10 mouse cellular contexts compared by ENCODE assay signal in the genomic region with DNA sequence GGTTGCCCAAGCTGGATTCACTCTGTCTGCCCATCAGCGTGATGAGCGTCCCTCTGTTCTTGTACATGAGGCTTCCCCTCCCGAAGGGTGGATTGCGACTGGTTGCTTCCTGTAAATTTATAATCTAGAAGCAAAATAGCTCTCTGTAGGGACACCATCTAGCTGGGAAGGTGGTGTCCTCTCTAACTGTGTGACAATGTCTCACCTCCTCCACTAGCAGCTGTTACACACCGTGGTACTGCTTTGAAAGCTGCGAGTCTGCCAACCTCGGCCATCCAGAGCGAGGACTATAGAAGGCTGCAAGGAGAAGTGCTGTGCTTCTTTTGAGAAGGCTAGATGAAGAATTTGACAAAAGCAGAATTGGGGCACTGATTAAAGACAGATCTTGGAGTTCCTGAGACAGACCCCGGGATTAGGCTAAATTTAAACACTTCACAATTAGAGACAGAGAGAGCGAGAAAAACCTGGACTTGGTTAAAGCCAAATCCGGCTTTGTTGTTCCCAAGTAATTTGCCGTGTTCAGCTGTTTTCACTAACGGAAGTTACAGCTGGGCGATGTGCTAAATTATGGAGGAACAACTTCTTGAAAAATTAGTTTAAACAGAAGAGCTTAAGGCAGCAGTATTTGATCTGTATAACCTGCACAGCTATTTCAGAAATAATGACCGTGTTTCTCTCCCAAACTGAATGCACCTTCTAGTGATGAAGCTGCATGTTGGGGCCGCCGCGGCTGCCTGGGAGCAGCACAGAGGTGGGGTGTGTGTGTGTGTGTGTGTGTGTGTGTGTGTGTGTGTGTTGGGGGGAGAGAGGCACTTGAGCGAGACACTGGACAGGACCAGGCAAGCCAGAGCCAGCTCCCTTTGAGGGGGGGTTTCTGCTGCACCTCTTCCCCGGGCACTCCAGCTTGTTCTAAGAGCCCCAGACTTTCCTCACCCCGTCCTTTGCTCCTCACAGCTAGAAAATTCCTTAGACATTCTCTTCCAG. TPM values are rescaled to one million over a fixed set of nuclear protein-coding genes. Genes with fewer than 3 reads are reported as not detected.
DNase-seq lines count a peak whose midpoint lies in the region.
"Had no signal": no experiment of that assay in that cellular context is flagged by ENCODE, and none has a peak within 500 bp of the region (broad histone marks: within the 10 kb centered on the region; RNA-seq: fewer than 3 reads in every experiment).

No protein-coding gene starts in this region.

- no peaks in the 10 kb centered on the region for H3K9me3 ChIP-seq in embryonic facial prominence, embryonic 10.5 days
- H3K9me3 ChIP-seq: neural tube, embryonic 13.5 days had no signal

- H3K4me3 ChIP-seq in embryonic facial prominence, embryonic 10.5 days: no peak overlapping the region
- H3K4me3 ChIP-seq: neural tube, embryonic 13.5 days had no signal

- peak; percentile 46 for DNase-seq in kidney, adult 9 months
- DNase-seq in kidney, adult 8-10 months: no peak
- DNase-seq in cerebellum, postnatal 10 days: peak; percentile 50 to 51
- DNase-seq in embryonic facial prominence, embryonic 10.5 days (ENCODE audit: low spot score): peak; percentile 22
- DNase-seq in left cerebral cortex, postnatal 36 days (ENCODE audit: low spot score in 2 of 2): peak; percentile 76 to 81
- DNase-seq in spleen, postnatal 14 days (ENCODE audit: low spot score in 2 of 2): no peak
- no peak for DNase-seq in thymus, postnatal 4 days
- DNase-seq: kidney, postnatal 4 days; lung, postnatal 4 days had no signal

- peak overlapping the region; percentile 66 for H3K27ac ChIP-seq in embryonic facial prominence, embryonic 10.5 days (replicated peaks)
- H3K27ac ChIP-seq: neural tube, embryonic 13.5 days had no signal

- H3K27me3 ChIP-seq in embryonic facial prominence, embryonic 10.5 days (replicated peaks; ENCODE audit: low read depth, poor library complexity, severe bottlenecking): no peaks in the 10 kb centered on the region
- H3K27me3 ChIP-seq: neural tube, embryonic 13.5 days had no signal

- intact Hi-C loops in left cerebral cortex, postnatal 36 days (cut with DNase I): no loop called here

- H3K4me1 ChIP-seq in embryonic facial prominence, embryonic 10.5 days: peaks cover 17% of the 10 kb centered on the region

- 68% methylated on average over 21 of the region's 21 CpGs for WGBS in embryonic facial prominence, embryonic 10.5 days

- no peaks in the 10 kb centered on the region for H3K36me3 ChIP-seq in embryonic facial prominence, embryonic 10.5 days (replicated peaks)
- H3K36me3 ChIP-seq: neural tube, embryonic 13.5 days had no signal

RNA-seq across cellular contexts. Expression of a gene that starts 50.8 kb away (rescaled TPM):
- 87.5 and 96.2 TPM in 2 replicates for polyA plus RNA-seq in embryonic facial prominence, embryonic 10.5 days (2016; fragmentation: Nextera tagmentation; extraction: Ambion mirVana)
- 10 to 100 TPM; 47.2 to 47.7 TPM for total RNA-seq in left cerebral cortex, postnatal 36 days (2021)

RNA-seq across cellular contexts. Expression of a gene that starts 51.3 kb away (rescaled TPM):
- polyA plus RNA-seq in embryonic facial prominence, embryonic 10.5 days (2016; fragmentation: Nextera tagmentation; extraction: Ambion mirVana): 18.0 and 19.4 TPM in 2 replicates
- 10 to 100 TPM; 34.5 to 42.3 TPM for total RNA-seq in left cerebral cortex, postnatal 36 days (2021)

Comparison
In these comparisons a context has a peak if more than half of its experiments do, and no peak if none do; other contexts are left out.
1. DNase-seq: peak in kidney, adult 9 months (single experiment), cerebellum, postnatal 10 days (2 of 2), embryonic facial prominence, embryonic 10.5 days (single experiment) and left cerebral cortex, postnatal 36 days (2 of 2); none in kidney, adult 8-10 months (0 of 2), spleen, postnatal 14 days (0 of 2) and thymus, postnatal 4 days (single experiment).